Mouse (Mus musculus): ENCODE measurements around the gene Ndufb11.

The Ndufb11 gene

DNA sequence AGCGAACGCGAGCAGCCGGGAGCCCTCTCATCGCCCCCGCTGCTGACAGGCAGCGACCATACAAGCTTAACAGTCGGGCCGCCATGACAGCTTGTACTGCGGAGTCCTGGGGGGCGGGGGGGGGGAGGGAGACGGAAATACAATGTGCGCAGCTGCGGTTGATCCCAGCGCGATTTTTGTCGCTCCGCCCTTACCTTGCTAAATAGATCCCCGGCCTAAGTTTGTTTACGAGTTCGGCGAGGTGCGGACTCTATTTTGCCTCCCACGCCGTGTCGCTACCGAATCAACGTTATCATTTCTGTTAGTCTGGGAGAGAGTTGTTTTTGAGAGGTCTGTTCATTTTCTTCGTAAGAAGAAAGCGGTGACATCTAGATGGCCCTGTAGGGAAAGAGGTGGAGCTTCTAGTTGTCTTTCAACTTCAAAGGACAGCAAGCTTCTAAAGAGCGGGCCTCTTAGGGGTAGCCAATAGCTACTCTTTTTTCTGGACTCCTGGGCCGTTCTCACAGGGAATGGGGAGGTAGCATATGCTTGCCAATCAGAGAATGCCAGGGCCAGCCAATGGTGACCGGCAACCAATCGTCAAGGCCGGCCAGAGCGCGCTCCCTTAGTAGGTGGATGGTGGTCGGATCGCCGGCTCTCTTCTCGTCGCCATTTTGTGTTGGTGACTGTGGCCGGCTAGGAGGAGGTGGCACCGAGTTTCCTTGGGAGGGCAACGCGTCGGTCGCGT is at the start of gene Ndufb11, which contains the start of gene Rbm10:
Ndufb11 (minus strand) TSS at position 444 of the 727 bp plus-strand sequence.
Rbm10 (plus strand) TSS at position 328 of the 727 bp plus-strand sequence.
- peak; percentile 86 to 88 for DNase-seq

DNA sequence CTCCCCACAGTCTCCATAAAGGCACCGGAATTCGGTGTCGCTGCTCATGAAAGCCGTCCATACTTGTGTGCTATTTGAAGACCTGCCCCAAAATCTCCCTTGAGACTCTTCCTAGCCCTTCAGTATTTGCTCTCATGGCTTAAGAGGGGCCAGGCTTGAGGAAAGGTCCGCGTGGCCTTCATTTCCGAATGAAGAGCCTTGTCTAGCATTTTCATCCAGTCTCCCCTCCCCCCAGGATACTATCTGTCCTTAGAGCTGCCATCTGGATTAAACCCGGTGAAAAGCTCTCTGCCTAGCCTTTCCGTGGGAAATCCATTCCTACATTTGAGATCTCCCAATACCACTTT is 46.0 kb upstream of the Ndufb11 start:
- DNase-seq = no peak

DNA sequence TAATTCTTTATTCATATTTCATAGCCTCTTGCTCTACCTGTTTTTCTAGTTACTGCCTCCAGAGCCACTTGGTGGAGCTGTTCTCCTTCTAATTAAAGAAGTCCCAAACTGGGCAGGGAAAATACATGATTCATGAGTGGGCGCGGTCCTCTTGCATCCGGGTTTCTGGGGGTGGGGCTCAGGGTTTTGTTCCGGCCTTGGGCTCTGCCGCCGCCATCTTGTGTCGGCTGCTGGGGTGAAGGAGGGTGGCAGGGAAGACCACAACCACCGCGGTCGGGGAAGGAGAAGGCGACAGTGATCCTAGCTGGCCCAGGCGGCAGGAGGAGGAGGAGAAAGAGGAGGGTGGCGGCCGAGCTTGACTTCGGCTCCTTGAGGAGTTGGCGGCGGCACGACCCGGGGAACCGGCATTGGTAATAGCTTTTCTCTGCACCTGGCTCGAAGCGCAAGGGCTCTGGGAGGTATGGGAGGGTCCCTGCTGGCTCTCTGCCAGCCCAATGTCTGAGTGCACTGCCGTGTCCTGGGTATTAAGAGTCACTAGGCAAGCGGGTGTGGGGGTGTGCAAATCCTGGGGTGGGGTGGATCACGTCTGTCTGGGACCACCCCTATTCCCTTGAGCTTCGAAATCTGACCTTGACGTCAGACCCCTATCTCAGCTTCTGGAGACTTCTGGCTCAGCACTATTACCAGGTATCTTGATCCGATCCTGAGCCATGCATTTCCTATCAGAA is 45.5 kb upstream of the Ndufb11 start:
- DNase-seq = peak; percentile 88 to 90

DNA sequence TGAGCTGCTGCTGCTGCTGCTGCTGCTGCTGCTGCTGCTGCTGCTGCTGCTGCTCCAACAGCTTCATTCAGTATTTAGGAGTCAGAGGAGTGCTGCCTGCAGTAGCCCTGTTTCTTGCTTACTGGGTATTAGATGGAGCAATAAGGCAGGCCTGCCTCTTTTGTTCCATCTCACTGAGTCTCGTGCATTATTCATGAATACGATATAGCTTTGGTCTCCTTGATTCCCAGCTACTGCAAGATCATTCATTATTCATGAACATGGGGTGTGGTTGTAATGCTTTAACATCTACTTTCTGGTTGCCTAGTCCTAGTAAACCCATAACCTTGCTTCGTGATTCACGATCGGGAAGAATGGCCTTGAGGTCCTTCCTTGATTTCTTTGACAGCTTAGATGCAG is 44.9 kb upstream of the Ndufb11 start:
- no peak for DNase-seq

DNA sequence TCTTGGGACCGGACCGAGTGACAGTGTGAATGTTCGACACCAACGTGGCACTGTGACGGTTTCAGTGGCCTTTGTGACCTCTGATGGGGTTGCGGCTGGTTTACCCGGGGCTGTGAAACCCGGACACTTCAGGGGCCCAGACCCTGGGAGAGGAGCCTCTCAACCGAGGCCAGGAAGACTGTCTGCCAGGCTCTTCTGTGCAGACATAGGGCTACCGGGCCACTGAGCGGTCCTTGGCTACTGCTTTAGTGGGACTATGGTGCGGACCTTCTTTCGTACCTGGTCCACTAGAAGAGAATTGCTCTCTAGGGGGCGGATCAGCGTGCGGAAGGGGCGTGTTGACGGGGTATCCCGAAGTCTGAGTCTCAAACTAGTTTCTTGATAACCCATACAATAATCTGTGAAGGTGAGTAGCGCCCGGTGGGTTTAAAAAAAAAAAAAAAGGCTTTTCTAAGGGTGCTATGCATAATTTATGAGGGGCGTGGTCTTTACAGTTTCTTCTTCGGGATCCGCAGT is 41.5 kb upstream of the Ndufb11 start:
- DNase-seq = peak in 1 of 2 experiments; percentile 11

DNA sequence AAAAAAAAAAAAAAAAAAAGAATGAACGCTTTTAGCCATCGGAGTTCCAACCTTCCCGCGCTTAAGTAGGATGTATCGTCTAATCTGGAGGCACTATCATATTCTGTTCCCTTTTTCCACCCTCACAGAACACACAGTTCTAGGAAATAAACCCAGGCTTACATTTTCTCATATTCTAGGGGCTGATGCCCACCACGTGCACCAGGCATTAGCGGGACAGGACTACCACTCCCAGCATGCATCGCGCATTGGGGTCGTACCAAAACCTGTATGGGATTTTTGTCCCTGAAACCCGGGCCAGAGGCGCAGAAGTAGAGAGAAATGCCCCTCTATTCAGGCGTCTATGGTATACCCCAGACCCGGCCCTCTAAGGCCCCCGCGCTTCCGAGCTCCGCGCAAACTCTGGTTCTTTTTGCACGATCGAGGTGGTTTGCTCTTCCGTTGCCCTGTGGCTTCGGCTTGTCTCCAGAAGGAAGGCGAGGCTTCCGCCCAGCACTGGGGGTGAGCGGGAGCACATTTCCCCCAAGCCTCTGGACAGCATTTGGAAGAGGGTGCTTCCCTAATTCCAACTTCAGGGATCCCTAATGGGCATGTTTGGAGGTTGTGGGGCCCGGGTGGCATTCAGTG is 40.7 kb upstream of the Ndufb11 start, which contains the start of gene Uba1:
Uba1 (plus strand) TSS at position 301 of the 627 bp plus-strand sequence.
- DNase-seq = peak; percentile 61 to 67

DNA sequence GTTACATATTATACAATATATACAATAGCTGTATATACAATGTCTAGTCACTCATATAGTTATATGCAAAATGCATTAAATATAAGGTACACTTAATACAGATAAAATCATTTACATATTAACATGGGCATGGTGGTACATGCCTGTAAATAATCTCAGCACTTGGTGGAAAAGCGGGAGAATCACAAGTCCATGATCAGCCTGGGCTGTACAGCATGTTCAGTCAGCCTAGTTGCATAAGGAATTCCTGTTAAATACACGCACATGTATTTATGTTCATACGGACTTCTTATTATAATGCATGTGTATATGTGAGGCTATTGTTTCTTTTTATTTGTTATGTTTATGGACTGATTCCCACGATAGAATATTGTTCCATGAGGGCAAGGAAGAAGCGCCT is 40.2 kb upstream of the Ndufb11 start:
- no peak for DNase-seq

DNA sequence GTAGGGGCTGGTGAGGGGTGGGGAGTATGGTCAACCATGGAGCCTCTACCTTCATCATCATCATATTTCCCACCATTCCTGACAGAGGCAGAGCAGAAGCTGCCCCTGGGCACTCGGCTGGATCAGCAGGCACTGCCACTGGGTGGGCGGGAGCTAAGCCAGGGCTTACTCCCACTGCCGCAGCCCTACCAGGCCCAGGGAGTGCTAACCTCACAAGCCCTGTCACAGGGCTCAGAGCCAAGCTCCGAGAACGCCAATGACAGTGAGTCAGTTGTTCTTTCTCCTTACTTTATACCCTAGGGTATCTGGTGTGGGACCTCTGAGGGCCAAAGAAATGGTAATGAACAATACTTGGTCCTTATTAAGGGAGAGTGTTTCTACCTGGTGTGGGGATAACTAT is 27.4 kb upstream of the Ndufb11 start:
- no peak for DNase-seq

DNA sequence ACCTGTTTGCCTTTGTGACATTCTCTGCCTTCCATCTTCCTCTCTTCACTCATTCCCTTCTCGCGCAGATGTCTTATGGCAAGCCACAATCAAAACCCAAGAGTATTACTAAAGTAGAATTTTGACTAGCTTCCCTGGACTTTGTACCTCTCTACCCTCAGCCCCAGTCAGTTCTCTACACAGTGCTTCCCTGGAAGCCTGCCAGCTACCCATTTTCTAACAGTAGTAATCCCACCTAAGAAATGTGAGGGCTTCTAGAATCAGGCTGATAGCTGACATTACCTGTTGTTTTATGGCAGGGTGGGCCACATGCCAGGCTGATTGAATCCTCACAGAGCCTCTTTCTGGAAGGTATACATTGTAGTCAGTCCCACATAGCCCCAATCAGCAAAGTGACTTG is 20.7 kb upstream of the Ndufb11 start:
- peak; percentile 21 for DNase-seq

DNA sequence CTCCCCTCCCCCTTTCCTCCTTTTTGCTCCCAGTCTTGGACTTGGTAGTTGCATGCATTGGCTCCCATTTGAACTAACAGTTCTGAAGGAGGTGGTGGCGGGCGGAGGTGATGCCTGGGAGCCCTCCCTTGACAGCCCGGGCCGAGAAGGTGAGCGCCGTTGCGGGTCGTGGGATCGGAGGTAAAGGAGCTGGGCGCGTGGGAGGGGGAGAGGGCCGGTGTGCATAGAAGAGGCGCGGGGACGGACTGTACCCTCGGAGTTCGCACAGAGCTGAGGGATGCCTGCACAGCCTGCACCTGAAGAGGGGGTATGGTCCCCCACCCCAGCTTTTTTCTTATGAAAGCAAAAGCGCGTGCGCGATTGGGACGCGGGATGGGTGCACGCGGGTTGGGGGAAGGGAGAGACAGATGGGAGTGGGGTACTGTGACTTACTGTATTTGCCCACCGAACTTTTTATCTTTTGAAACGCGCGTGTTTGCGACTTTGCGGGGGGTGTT is 532 bp upstream of the Ndufb11 start:
- DNase-seq = peak in 1 of 2 experiments; percentile 21

DNA sequence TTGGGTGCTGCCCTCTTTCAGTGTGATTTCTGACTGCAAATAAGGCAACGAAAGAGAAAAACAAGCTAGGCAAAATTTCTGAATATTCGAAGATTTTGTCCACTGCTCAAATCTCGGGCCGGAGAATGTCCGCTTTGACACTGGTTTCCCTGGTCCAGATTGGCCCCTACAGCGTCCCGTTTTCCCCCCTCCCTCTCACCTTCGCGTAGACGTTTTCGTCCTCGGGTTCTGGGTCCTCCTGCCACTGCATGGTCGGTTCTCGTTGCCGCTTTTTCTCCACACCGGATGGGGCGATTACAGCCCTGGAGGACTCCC is 601 bp downstream of the Ndufb11 start:
- DNase-seq = peak in 1 of 2 experiments; percentile 53

DNA sequence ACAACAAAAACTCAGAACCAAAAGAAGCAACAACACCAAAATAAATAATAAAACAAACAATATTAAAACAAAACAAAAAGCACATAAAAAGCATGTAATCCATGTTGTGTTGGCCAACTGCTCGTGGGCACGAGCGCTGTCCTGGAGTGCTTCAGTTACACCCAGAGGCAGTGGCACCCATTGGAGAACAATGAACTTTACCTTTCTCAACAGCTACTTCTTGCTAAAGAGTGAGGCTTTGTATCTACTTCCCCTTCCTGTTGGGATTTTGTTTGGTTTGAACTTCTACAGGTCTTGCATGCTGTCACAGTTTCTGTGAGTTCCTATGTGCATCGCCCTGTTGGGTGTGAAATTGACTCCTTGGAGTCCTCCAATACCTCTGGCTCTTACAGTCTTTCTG is 8.9 kb downstream of the Ndufb11 start:
- no peak for DNase-seq

DNA sequence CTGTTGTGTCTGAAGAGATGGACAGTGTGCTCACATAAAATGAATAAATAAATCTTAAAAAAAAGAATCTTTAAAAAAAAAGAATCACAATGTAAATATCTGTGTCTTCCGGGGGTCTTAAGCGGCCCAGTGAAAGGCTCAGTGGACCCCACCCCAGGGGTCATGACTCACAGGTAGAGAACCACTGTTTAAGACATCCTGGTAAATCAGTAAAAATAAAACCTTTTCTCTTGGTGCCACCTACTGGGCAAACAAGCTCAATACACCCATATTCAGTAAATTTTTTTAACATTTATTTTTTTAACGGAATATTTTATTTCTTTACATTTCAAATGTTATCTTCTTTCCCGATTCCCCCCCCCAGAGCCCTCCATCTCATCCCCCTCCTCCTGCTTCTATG is 29.5 kb downstream of the Ndufb11 start:
- no peak for DNase-seq

DNA sequence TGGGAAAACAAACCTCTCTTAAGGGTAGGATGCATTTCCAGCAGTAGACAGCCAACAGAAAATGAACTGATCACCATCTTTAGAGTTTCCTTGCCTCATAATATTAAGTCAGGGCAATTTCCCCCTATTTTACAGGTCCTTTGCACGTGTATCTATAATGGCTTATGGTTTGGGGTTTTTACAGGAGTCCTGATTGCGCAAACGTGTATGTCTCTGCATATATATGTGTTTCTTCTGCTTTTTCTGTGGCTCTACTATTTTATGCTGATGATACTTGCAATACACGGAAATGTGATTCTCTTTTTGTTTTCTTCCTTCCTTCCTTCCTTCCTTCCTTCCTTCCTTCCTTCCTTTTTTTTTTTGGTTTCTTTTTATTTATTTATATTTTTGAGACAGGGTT is 43.5 kb downstream of the Ndufb11 start:
- DNase-seq = no peak

DNA sequence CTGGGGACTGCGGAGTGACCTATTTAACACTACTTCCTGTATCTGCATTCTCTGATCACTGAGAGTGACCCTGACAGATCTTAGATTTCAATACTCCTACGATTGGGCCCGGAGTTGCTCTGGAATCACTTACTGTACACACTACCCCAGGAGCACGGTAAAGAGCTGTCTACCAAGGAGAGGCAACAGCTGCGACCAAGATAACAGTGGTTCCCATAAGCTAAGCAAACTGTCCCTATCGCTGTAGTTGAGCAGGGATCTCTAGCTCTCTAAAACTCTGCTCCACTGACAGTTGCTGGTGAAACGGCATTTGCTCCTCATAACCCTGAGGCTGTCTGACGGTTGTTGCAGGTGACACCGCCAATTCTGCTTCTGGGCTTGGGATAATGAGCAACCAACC is 44.7 kb downstream of the Ndufb11 start:
- no peak for DNase-seq

DNA sequence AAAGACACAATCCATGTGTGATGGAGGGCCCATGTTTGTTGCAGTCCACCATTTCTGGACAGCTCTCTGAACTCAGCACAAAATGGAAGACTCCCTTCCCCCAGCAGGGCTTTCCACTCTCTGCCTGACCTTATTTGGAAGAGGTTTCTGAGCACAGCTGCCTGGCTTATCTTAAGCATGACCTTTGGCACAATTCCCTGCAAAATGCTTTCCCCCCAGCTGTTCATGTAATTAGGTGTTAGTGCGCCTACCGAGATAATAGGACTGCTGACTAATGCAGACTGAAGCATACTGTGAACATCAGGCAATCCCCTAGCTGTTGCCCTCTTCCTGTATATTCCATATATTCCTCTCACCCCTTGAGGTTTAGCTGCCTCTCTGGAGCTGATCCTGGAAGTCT is 46.4 kb downstream of the Ndufb11 start:
- no peak for DNase-seq

Data from kidney, adult 8-10 months (tissue).